Mouse (Mus musculus) kidney, embryonic 15.5 days (tissue): ENCODE measurements around the gene Ppp2r2c. TPM values are rescaled to one million over a fixed set of nuclear protein-coding genes. Genes with fewer than 3 reads are reported as not detected.

ENCODE experiments used
- ATAC-seq: fragments of 200-750 bp; cut with Nextera tagmentation; replicated peaks from 2 replicates; pipeline ENCODE4 v1.8.0; 2017; ENCODE audit warnings: moderate TSS enrichment; ENCODE audit not compliant: low FRiP score
- H3K27ac ChIP-seq: fragments of 300-500 bp; sonication (generic); 2 replicates; pipeline ENCODE4 v1.5.1; 2015; ENCODE audit warnings: mild to moderate bottlenecking, inconsistent platforms
- H3K27me3 ChIP-seq: fragments of 300-500 bp; sonication (generic); 2 replicates; pipeline ENCODE4 v1.6.1; 2015; ENCODE audit warnings: inconsistent platforms
- H3K36me3 ChIP-seq: fragments of 300-500 bp; sonication (generic); 2 replicates; pipeline ENCODE4 v1.6.1; 2015; ENCODE audit warnings: inconsistent platforms
- H3K4me1 ChIP-seq: fragments of 300-500 bp; sonication (generic); 2 replicates; pipeline ENCODE4 v1.6.1; 2015; ENCODE audit warnings: inconsistent platforms
- H3K4me2 ChIP-seq: fragments of 300-500 bp; sonication (generic); 2 replicates; pipeline ENCODE4 v1.6.1; 2015; ENCODE audit warnings: moderate library complexity, mild to moderate bottlenecking, inconsistent platforms
- H3K4me3 ChIP-seq: fragments of 300-500 bp; sonication (generic); replicated peaks from 2 replicates; pipeline ENCODE4 v1.5.1; 2015; ENCODE audit warnings: mild to moderate bottlenecking, inconsistent platforms
- H3K9ac ChIP-seq: fragments of 300-500 bp; sonication (generic); 2 replicates; pipeline ENCODE4 v1.6.1; 2015; ENCODE audit warnings: mild to moderate bottlenecking, inconsistent platforms
- H3K9me3 ChIP-seq: fragments of 300-500 bp; sonication (generic); replicated peaks from 2 replicates; pipeline ENCODE4 v1.6.1; 2016; ENCODE audit warnings: inconsistent platforms
- WGBS: fragments of 180-500 bp; shearing (Covaris S2); methylation state at CpG from one replicate; pipeline ENCODE4 v1.1.7; 2015; ENCODE audit warnings: mixed read lengths; 5-methylcytosine and 5-hydroxymethylcytosine counted together
- polyA plus RNA-seq: library from polyadenylated mRNA; unstranded; fragments of >200 nt; fragmentation: Nextera tagmentation; extraction: Ambion mirVana; gene quantifications from 2 replicates; pipeline ENCODE4 v1.2.1, GENCODE M21; 2015

The Ppp2r2c gene
- polyA plus RNA-seq, result 0.13 and 0.61 TPM in 2 replicates

GRCm38 (mm10) chr5:36868266-36869090 is at the start of gene Ppp2r2c:
Ppp2r2c (plus strand) TSS chr5:36868513.
- ATAC-seq, result peak; percentile 33; the same call in 1 of the 2 replicates
- peaks cover 23% of the 10 kb centered on the region for H3K4me1 ChIP-seq
- under 1% methylated on average over 98 of the region's 108 CpGs for WGBS
- H3K4me2 ChIP-seq, result peak within 1 kb of the TSS; percentile 88
- no peak within 1 kb of the TSS for H3K27ac ChIP-seq
- H3K4me3 ChIP-seq, result peak within 1 kb of the TSS; percentile 46
- peak within 1 kb of the TSS; percentile 26; the same call in 1 of the 2 replicates for H3K9ac ChIP-seq
- no peaks in the 10 kb centered on the region for H3K36me3 ChIP-seq
- H3K27me3 ChIP-seq, result peaks cover 99% of the 10 kb centered on the region
- no peaks in the 10 kb centered on the region for H3K9me3 ChIP-seq

DNA sequence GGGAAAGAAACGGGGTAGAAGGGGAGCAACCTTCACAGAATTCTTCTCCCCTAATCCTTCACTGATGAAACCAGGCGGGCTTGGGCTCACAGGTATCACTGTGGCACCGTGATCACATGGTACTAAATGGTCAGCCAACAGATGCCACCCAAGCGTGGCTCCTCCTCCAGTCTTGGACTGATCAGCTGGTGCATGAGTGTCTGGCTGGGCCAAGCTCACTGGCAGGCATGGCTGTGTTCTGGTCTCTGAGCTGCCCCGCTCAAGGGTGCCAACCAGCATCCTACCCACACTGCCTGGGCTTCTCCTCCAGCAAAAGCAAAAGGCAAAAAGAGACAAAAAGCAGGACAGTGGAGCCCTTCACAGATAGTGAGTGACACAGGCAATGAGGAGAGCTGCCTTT is 48.6 kb upstream of the Ppp2r2c start:
- no peaks in the 10 kb centered on the region for H3K27me3 ChIP-seq
- H3K27ac ChIP-seq, result no peak overlapping the region
- no peak overlapping the region for H3K4me3 ChIP-seq
- 0 out of 2 replicates have a peak, but pooled peaks cover 2% of the 10 kb centered on the region for H3K4me1 ChIP-seq
- peaks cover 6% of the 10 kb centered on the region; the same call in 1 of the 2 replicates for H3K36me3 ChIP-seq
- WGBS, result 89% methylated on average over 5 of the region's 5 CpGs
- no peak overlapping the region for H3K9ac ChIP-seq
- H3K9me3 ChIP-seq, result no peaks in the 10 kb centered on the region
- ATAC-seq, result no peak
- H3K4me2 ChIP-seq, result no peak overlapping the region

- no peaks in the 10 kb centered on the region for H3K27me3 ChIP-seq
- no peak for ATAC-seq
- H3K4me1 ChIP-seq, result 0 out of 2 replicates have a peak, but pooled peaks cover 2% of the 10 kb centered on the region
Observed at GRCm38 (mm10) chr5:36820142-36820541, 48.2 kb upstream of the Ppp2r2c start.

DNA sequence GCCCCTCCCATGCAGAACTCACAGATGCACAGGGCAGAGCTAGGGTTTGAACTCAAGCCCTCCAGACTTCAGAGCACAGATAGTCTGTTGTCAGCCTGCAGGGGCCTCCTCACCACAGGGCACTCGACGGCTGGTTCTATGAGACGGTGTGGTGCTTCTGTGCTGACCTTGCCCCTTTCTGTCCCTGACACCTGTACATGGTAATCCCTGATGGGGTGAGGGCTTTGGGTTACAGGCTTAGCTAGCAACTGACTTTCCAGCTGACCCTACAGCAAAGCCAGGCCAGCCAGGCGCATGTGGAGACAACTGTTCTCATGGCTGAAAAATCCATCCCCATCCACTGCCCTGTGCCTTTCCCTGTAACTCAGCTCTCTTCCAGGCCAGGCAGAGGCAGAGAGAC is 45.4 kb upstream of the Ppp2r2c start:
- no peak for ATAC-seq
- WGBS, result 65% methylated on average over 4 of the region's 4 CpGs

More at GRCm38 (mm10) chr5:36820142-36820541, 48.2 kb upstream of the Ppp2r2c start:
- Histone ChIP-seq H3K27ac (no peak overlapping the region), H3K4me3 (no peak overlapping the region), H3K36me3 (peaks cover 6% of the 10 kb centered on the region; the same call in 1 of the 2 replicates), H3K4me2 (no peak overlapping the region), H3K9me3 (no peaks in the 10 kb centered on the region), H3K9ac (no peak overlapping the region)
- 49% methylated on average over 6 of the region's 6 CpGs for WGBS

DNA sequence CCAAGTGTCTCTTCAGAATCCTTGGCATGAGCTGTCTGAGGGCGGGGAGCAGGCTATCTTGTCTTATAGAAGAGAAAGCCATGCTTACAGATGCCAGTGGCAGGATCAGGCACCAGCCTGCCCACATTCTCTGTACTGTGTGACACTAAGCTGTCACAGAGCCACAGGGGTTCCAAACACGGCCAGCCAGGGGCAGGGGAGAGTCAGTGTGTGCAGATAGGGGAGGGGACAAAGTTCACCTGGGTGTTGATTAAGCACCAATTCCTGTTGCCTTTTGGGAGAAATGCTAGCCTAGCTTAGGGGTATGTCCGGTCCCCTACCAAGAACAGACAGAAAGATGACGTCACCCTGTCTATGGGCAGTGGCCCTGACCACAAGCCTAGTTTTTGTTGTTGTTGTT is 39.2 kb upstream of the Ppp2r2c start:
- no peak overlapping the region for H3K4me2 ChIP-seq
- no peak for ATAC-seq
- H3K27me3 ChIP-seq, result peaks cover 9% of the 10 kb centered on the region; the same call in 1 of the 2 replicates
- no peaks in the 10 kb centered on the region for H3K9me3 ChIP-seq
- peaks cover 13% of the 10 kb centered on the region for H3K4me1 ChIP-seq
- WGBS, result 81% methylated on average over 4 of the region's 4 CpGs
- no peak overlapping the region for H3K4me3 ChIP-seq
- H3K36me3 ChIP-seq, result 0 out of 2 replicates have a peak, but pooled peaks cover 6% of the 10 kb centered on the region
- no peak overlapping the region for H3K27ac ChIP-seq
- H3K9ac ChIP-seq, result no peak overlapping the region

More for the DNA sequence above, 45.4 kb upstream of the Ppp2r2c start:
- Histone ChIP-seq H3K9me3 (no peaks in the 10 kb centered on the region), H3K4me2 (no peak overlapping the region), H3K36me3 (peaks cover 11% of the 10 kb centered on the region; the same call in 1 of the 2 replicates), H3K27ac (no peak overlapping the region), H3K27me3 (no peaks in the 10 kb centered on the region), H3K9ac (no peak overlapping the region), H3K4me3 (no peak overlapping the region), H3K4me1 (0 out of 2 replicates have a peak, but pooled peaks cover 2% of the 10 kb centered on the region)

DNA sequence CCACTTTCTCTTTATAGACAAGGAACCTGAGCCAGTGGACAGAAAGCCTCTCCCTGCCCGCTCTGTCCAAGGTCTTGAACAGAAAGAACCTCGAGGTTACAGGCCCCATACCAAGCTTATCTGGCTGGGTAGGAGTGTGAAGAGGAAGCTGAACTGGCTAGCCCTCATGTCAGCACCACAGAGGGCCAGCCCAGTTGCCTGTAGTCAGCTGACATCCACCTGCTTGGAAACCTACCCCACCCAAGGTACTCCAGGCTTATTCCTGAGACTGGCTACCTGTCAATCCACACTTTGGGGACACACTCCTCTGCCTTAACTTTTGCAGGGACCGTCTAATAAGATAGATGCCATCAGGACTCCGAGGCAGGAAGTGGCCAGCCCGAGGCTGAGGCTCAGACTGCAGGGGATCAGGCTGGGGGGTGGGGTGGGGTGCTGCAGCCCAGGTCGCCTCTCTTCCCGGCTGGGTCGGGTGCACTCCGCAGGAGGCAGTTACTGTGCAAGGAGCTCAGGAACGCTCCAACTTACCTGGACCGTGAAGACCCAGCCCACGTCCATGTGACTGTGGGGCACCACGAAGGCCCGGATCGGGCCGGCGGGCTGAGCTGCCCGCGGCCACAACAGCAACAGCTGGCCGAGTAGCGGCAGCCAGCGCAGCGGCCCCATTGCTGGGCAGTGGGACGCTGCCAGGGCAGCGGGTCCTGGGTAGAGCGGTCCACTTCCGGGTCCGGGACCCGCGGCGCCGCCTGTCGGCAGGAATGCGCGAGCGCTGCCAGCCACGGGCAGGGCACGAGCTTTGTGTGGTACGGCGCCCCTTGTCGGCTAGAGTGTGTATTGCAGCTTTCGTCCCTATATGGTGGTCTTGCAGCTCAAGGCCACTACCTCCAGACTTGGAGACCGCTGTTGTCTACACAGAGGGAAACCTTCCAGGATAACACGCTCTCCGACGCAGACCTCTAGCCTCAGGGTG is 38.1 kb upstream of the Ppp2r2c start, which contains the start of gene Man2b2:
Man2b2 (minus strand) TSS at position 741 of the 967 bp plus-strand sequence.
- 3% methylated on average over 46 of the region's 46 CpGs for WGBS
- ATAC-seq, result peak; percentile 90

GRCm38 (mm10) chr5:36831272-36831671 is 37.0 kb upstream of the Ppp2r2c start:
- H3K27ac ChIP-seq, result no peak overlapping the region
- no peak for ATAC-seq
- no peak overlapping the region for H3K9ac ChIP-seq
- H3K4me1 ChIP-seq, result peaks cover 13% of the 10 kb centered on the region
- peak overlapping the region; percentile 70; the same call in 1 of the 2 replicates for H3K4me2 ChIP-seq
- H3K36me3 ChIP-seq, result no peaks in the 10 kb centered on the region
- peaks cover 9% of the 10 kb centered on the region; the same call in 1 of the 2 replicates for H3K27me3 ChIP-seq
- WGBS, result 66% methylated on average over 7 of the region's 7 CpGs
- H3K9me3 ChIP-seq, result no peaks in the 10 kb centered on the region
- H3K4me3 ChIP-seq, result no peak overlapping the region

More for the DNA sequence above, 38.1 kb upstream of the Ppp2r2c start, which contains the start of gene Man2b2:
- no peaks in the 10 kb centered on the region for H3K9me3 ChIP-seq
- H3K4me1 ChIP-seq, result peaks cover 13% of the 10 kb centered on the region
- peak within 1 kb of the TSS; percentile 47 for H3K9ac ChIP-seq
- 0 out of 2 replicates have a peak, but pooled peaks cover 6% of the 10 kb centered on the region for H3K36me3 ChIP-seq
- peak within 1 kb of the TSS; percentile 38; the same call in 1 of the 2 replicates for H3K27ac ChIP-seq
- H3K4me2 ChIP-seq, result peak within 1 kb of the TSS; percentile 70
- peak within 1 kb of the TSS; percentile 52 for H3K4me3 ChIP-seq
- H3K27me3 ChIP-seq, result peaks cover 9% of the 10 kb centered on the region; the same call in 1 of the 2 replicates

DNA sequence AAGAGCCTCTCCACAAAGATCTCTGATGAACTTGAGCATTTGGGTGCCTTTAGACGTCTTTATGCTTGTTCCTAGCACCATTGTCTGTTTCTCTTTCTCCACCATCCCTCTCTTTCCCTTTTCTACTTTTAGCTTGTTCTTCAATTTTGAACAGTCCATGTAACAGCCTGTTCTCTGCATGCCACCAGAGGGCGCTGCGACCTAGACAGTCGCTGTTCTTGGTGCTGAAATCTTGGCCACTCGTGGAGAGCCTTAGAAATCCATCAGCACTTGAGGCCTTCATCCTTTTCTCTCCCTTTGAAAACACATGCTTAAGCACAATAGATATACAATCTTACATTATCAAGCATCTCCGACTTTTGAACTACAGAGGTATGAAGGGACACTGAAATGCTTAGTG is 32.4 kb upstream of the Ppp2r2c start:
- Histone ChIP-seq H3K4me2 (no peak overlapping the region), H3K4me1 (peaks cover 2% of the 10 kb centered on the region), H3K9ac (no peak overlapping the region), H3K27me3 (peaks cover 9% of the 10 kb centered on the region; the same call in 1 of the 2 replicates), H3K36me3 (no peaks in the 10 kb centered on the region), H3K4me3 (no peak overlapping the region), H3K9me3 (no peaks in the 10 kb centered on the region), H3K27ac (no peak overlapping the region)
- no peak for ATAC-seq
- WGBS, result 1% methylated on average over 6 of the region's 6 CpGs

- Histone ChIP-seq H3K9ac (no peak overlapping the region), H3K27ac (no peak overlapping the region), H3K9me3 (no peaks in the 10 kb centered on the region), H3K4me3 (no peak overlapping the region), H3K27me3 (no peaks in the 10 kb centered on the region), H3K36me3 (no peaks in the 10 kb centered on the region), H3K4me1 (no peaks in the 10 kb centered on the region), H3K4me2 (no peak overlapping the region)
- 89% methylated on average over 2 of the region's 2 CpGs for WGBS
- ATAC-seq, result no peak
Observed at GRCm38 (mm10) chr5:36839032-36839431, 29.3 kb upstream of the Ppp2r2c start.

DNA sequence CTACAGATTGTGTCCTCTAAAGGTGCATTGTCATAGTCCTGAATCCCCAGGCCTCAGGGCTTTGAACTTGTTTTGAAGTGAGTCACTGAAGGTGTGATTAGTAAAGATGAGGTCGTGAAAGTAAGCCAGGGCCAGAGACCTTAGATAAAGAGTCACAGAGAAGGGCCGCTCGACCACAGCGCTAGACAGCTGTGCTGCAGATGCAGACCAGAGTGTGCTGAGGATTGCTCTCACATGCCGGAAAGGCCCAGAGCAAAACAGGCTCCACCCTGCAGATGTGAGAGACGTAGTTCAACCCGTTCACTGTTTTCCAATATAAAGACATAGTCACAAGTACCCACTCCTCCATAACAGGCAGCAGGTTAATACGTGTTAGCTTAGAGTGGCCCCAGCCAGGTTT is 28.7 kb upstream of the Ppp2r2c start:
- no peaks in the 10 kb centered on the region for H3K9me3 ChIP-seq
- ATAC-seq, result no peak
- 70% methylated on average over 8 of the region's 8 CpGs for WGBS
- no peak overlapping the region for H3K4me3 ChIP-seq
- H3K9ac ChIP-seq, result no peak overlapping the region
- no peak overlapping the region for H3K27ac ChIP-seq
- no peak overlapping the region for H3K4me2 ChIP-seq
- no peaks in the 10 kb centered on the region for H3K27me3 ChIP-seq
- no peaks in the 10 kb centered on the region for H3K4me1 ChIP-seq
- no peaks in the 10 kb centered on the region for H3K36me3 ChIP-seq

- WGBS, result 78% methylated on average over 7 of the region's 7 CpGs
- Histone ChIP-seq H3K27me3 (no peaks in the 10 kb centered on the region), H3K36me3 (no peaks in the 10 kb centered on the region), H3K4me3 (no peak overlapping the region), H3K27ac (no peak overlapping the region), H3K9me3 (no peaks in the 10 kb centered on the region), H3K4me2 (no peak overlapping the region), H3K9ac (no peak overlapping the region), H3K4me1 (no peaks in the 10 kb centered on the region)
- ATAC-seq, result no peak
Observed at GRCm38 (mm10) chr5:36840092-36840491, 28.2 kb upstream of the Ppp2r2c start.
